Mouse (Mus musculus): ENCODE results near the gene Slc26a10. TPM values are rescaled to one million over a fixed set of nuclear protein-coding genes. Genes with fewer than 3 reads are reported as not detected.
"Not testable (repeated sequence)": the region's sequence is repeated elsewhere in the genome, so short reads cannot be mapped to it uniquely, and the experiment has no call there.

The Slc26a10 gene
- polyA plus RNA-seq, 3 experiments from 2014 or later, result 3.2 to 4.3 (median 3.2) TPM

- ATAC-seq, result no peak
Measured at GRCm38 (mm10) chr10:127197505-127198110, 17.2 kb upstream of the Slc26a10 start.

GRCm38 (mm10) chr10:127197104-127197503, 16.7 kb upstream of the Slc26a10 start:
- ATAC-seq, result no peak

GRCm38 (mm10) chr10:127196392-127196791, 15.9 kb upstream of the Slc26a10 start:
- ATAC-seq, result no peak

GRCm38 (mm10) chr10:127195328-127196129, 15.1 kb upstream of the Slc26a10 start, which contains the start of gene Dtx3:
Dtx3 (minus strand) TSS chr10:127195728.
- peak; percentile 52 for ATAC-seq

- ATAC-seq, result peak; percentile 49
Measured at GRCm38 (mm10) chr10:127194428-127195327, 14.2 kb upstream of the Slc26a10 start.

- ATAC-seq, result no peak
Measured at GRCm38 (mm10) chr10:127193011-127193410, 12.6 kb upstream of the Slc26a10 start.

GRCm38 (mm10) chr10:127192057-127192328, 11.5 kb upstream of the Slc26a10 start:
- not testable (repeated sequence) for ATAC-seq

- ATAC-seq, result no peak
Measured at GRCm38 (mm10) chr10:127191191-127192056, 11.0 kb upstream of the Slc26a10 start.

GRCm38 (mm10) chr10:127190398-127191190, 10.1 kb upstream of the Slc26a10 start:
- ATAC-seq, result no peak

- ATAC-seq, result no peak
Measured at GRCm38 (mm10) chr10:127189651-127190381, 9.4 kb upstream of the Slc26a10 start, which contains the start of gene Arhgef25. Arhgef25 (minus strand) TSS chr10:127190083.

- peak; percentile 55 for ATAC-seq
Measured at GRCm38 (mm10) chr10:127189116-127189650, 8.7 kb upstream of the Slc26a10 start.

GRCm38 (mm10) chr10:127188465-127189115, 8.1 kb upstream of the Slc26a10 start:
- no peak for ATAC-seq

GRCm38 (mm10) chr10:127188079-127188453, 7.6 kb upstream of the Slc26a10 start:
- ATAC-seq, result no peak

GRCm38 (mm10) chr10:127187371-127188078, 7.1 kb upstream of the Slc26a10 start:
- no peak for ATAC-seq

GRCm38 (mm10) chr10:127186451-127186850, 6.0 kb upstream of the Slc26a10 start:
- no peak for ATAC-seq

GRCm38 (mm10) chr10:127185506-127185905, 5.1 kb upstream of the Slc26a10 start:
- no peak for ATAC-seq

- ATAC-seq, result no peak
Measured at GRCm38 (mm10) chr10:127185101-127185500, 4.7 kb upstream of the Slc26a10 start.

GRCm38 (mm10) chr10:127183759-127184158, 3.3 kb upstream of the Slc26a10 start:
- peak; percentile 29 for ATAC-seq

GRCm38 (mm10) chr10:127182624-127183023, 2.2 kb upstream of the Slc26a10 start:
- no peak for ATAC-seq
